Mouse (Mus musculus) cerebellum, adult 8-10 months (tissue): ENCODE results near the gene Arid3b.

Experiments used
- DNase-seq: peaks from one replicate; pipeline ENCODE4 v3.0.0; 2022

The Arid3b gene

GRCm38 (mm10) chr9:57775026-57775425 is 61.6 kb downstream of the Arid3b start:
- DNase-seq, result no peak

- DNase-seq, result no peak
These were observed 62.4 kb downstream of the Arid3b start for GRCm38 (mm10) chr9:57774168-57774567.

- DNase-seq, result no peak
These were observed 62.8 kb downstream of the Arid3b start for GRCm38 (mm10) chr9:57773754-57774153.

- DNase-seq, result no peak
These were observed 65.8 kb downstream of the Arid3b start for GRCm38 (mm10) chr9:57770836-57771235.

GRCm38 (mm10) chr9:57770214-57770613 is 66.4 kb downstream of the Arid3b start:
- no peak for DNase-seq

GRCm38 (mm10) chr9:57769539-57770069 is 67.0 kb downstream of the Arid3b start:
- no peak for DNase-seq

- DNase-seq, result no peak
These were observed 69.4 kb downstream of the Arid3b start for GRCm38 (mm10) chr9:57767231-57767630.

GRCm38 (mm10) chr9:57766431-57766830 is 70.2 kb downstream of the Arid3b start:
- no peak for DNase-seq

GRCm38 (mm10) chr9:57765364-57766351 is 70.9 kb downstream of the Arid3b start, which contains the start of gene Clk3:
Gene Clk3, minus strand, starts transcription at chr9:57765860.
- peak; percentile 77 for DNase-seq

GRCm38 (mm10) chr9:57764974-57765363 is 71.6 kb downstream of the Arid3b start:
- peak; percentile 90 for DNase-seq

- DNase-seq, result peak; percentile 72
These were observed 72.2 kb downstream of the Arid3b start for GRCm38 (mm10) chr9:57764147-57764973.

- peak; percentile 73 for DNase-seq
These were observed 74.0 kb downstream of the Arid3b start for GRCm38 (mm10) chr9:57762563-57762991.

GRCm38 (mm10) chr9:57761563-57762551 is 74.7 kb downstream of the Arid3b start:
- DNase-seq, result peak; percentile 36

- DNase-seq, result no peak
These were observed 76.0 kb downstream of the Arid3b start for GRCm38 (mm10) chr9:57760416-57761146.

- DNase-seq, result peak; percentile 85
These were observed 77.3 kb downstream of the Arid3b start for GRCm38 (mm10) chr9:57759289-57759688.

GRCm38 (mm10) chr9:57758528-57758927 is 78.1 kb downstream of the Arid3b start:
- DNase-seq, result peak; percentile 37

- no peak for DNase-seq
These were observed 79.0 kb downstream of the Arid3b start for GRCm38 (mm10) chr9:57757578-57757977.

GRCm38 (mm10) chr9:57750901-57751300 is 85.7 kb downstream of the Arid3b start:
- no peak for DNase-seq

- DNase-seq, result no peak
These were observed 87.8 kb downstream of the Arid3b start for GRCm38 (mm10) chr9:57748831-57749230.

GRCm38 (mm10) chr9:57748137-57748536 is 88.5 kb downstream of the Arid3b start:
- peak; percentile 64 for DNase-seq

GRCm38 (mm10) chr9:57747067-57747466 is 89.5 kb downstream of the Arid3b start:
- DNase-seq, result no peak
